Mouse (Mus musculus) heart, embryonic 16.5 days (tissue): Measurements from ENCODE around the gene Chst10. TPM values are rescaled to one million over a fixed set of nuclear protein-coding genes. Genes with fewer than 3 reads are reported as not detected.

ENCODE experiments used
- ATAC-seq: fragments of 200-750 bp; cut with Nextera tagmentation; replicated peaks from 2 replicates; pipeline ENCODE4 v1.8.0; 2017; ENCODE audit warnings: moderate number of reproducible peaks; ENCODE audit not compliant: insufficient read depth, low FRiP score; ENCODE audit errors: extremely low read depth
- H3K27ac ChIP-seq: fragments of 300-500 bp; sonication (generic); 2 replicates; pipeline ENCODE4 v1.5.1; 2014; ENCODE audit warnings: mild to moderate bottlenecking, low read length, control low read depth, moderate library complexity
- H3K27me3 ChIP-seq: fragments of 300-500 bp; sonication (generic); 2 replicates; pipeline ENCODE4 v1.6.1; 2014; ENCODE audit warnings: low read length, mixed read lengths; ENCODE audit not compliant: control insufficient read depth, insufficient read depth
- H3K36me3 ChIP-seq: fragments of 300-500 bp; sonication (generic); 2 replicates; pipeline ENCODE4 v1.6.1; 2014; ENCODE audit not compliant: control insufficient read depth, insufficient read depth
- H3K4me1 ChIP-seq: fragments of 300-500 bp; sonication (generic); 2 replicates; pipeline ENCODE4 v1.6.1; 2014; ENCODE audit warnings: low read length, mixed read lengths; ENCODE audit not compliant: control insufficient read depth, insufficient read depth
- H3K4me2 ChIP-seq: fragments of 300-500 bp; sonication (generic); 2 replicates; pipeline ENCODE4 v1.6.1; 2014; ENCODE audit warnings: low read depth, mild to moderate bottlenecking, control low read depth, low read length
- H3K4me3 ChIP-seq: fragments of 300-500 bp; sonication (generic); 2 replicates; pipeline ENCODE4 v1.5.1; 2014; ENCODE audit warnings: mild to moderate bottlenecking, control low read depth, low read length
- H3K9ac ChIP-seq: fragments of 300-500 bp; sonication (generic); 2 replicates; pipeline ENCODE4 v1.6.1; 2014; ENCODE audit warnings: low read length, control low read depth
- H3K9me3 ChIP-seq: fragments of 300-500 bp; sonication (generic); replicated peaks from 2 replicates; pipeline ENCODE4 v1.6.1; 2016; ENCODE audit warnings: low read length; ENCODE audit not compliant: control insufficient read depth
- WGBS: fragments of 180-500 bp; shearing (Covaris S2); extraction: QIAGEN DNeasy Blood & Tissue Kit; methylation state at CpG from one replicate; pipeline ENCODE4 v1.1.7; 2014; 5-methylcytosine and 5-hydroxymethylcytosine counted together
- polyA plus RNA-seq: library from polyadenylated mRNA; unstranded; fragments of >200 nt; fragmentation: Nextera tagmentation; extraction: Ambion mirVana; gene quantifications from 2 replicates; pipeline ENCODE4 v1.2.1, GENCODE M21; 2015

Chst10 gene
- polyA plus RNA-seq, 1 experiment from 2014 or later: 1.4 TPM

- Histone ChIP-seq H3K27ac (no peak overlapping the region), H3K36me3 (no peaks in the 10 kb centered on the region), H3K9ac (no peak overlapping the region), H3K27me3 (0 out of 2 replicates have a peak, but pooled peaks cover 2% of the 10 kb centered on the region), H3K4me3 (no peak overlapping the region), H3K4me1 (no peaks in the 10 kb centered on the region), H3K9me3 (no peaks in the 10 kb centered on the region), H3K4me2 (no peak overlapping the region)
- ATAC-seq: no peak
- 48% methylated on average over 5 of the region's 5 CpGs for WGBS
Measured at GRCm38 (mm10) chr1:38902571-38902970, 4.6 kb upstream of the Chst10 start.

- no peaks in the 10 kb centered on the region for H3K4me1 ChIP-seq
- no peak for ATAC-seq
- no peak overlapping the region for H3K4me2 ChIP-seq
- no peak overlapping the region for H3K27ac ChIP-seq
- 0 out of 2 replicates have a peak, but pooled peaks cover 3% of the 10 kb centered on the region for H3K27me3 ChIP-seq
- no peaks in the 10 kb centered on the region for H3K9me3 ChIP-seq
- 65% methylated on average over 5 of the region's 5 CpGs for WGBS
- no peaks in the 10 kb centered on the region for H3K36me3 ChIP-seq
- no peak overlapping the region for H3K9ac ChIP-seq
- no peak overlapping the region for H3K4me3 ChIP-seq
Measured at GRCm38 (mm10) chr1:38893081-38893480, 4.9 kb downstream of the Chst10 start.

- H3K4me3 ChIP-seq: no peak overlapping the region
- H3K36me3 ChIP-seq: no peaks in the 10 kb centered on the region
- no peak for ATAC-seq
- H3K27me3 ChIP-seq: no peaks in the 10 kb centered on the region
- H3K4me2 ChIP-seq: no peak overlapping the region
- no peaks in the 10 kb centered on the region for H3K4me1 ChIP-seq
- no peaks in the 10 kb centered on the region for H3K9me3 ChIP-seq
- H3K27ac ChIP-seq: no peak overlapping the region
- H3K9ac ChIP-seq: no peak overlapping the region
- 88% methylated on average over 5 of the region's 5 CpGs for WGBS
Measured at GRCm38 (mm10) chr1:38891444-38891843, 6.5 kb downstream of the Chst10 start.

- Histone ChIP-seq H3K4me2 (no peak overlapping the region), H3K27me3 (no peaks in the 10 kb centered on the region), H3K9ac (no peak overlapping the region), H3K9me3 (no peaks in the 10 kb centered on the region), H3K4me1 (no peaks in the 10 kb centered on the region), H3K36me3 (no peaks in the 10 kb centered on the region), H3K4me3 (no peak overlapping the region), H3K27ac (no peak overlapping the region)
- 92% methylated on average over 6 of the region's 6 CpGs for WGBS
- no peak for ATAC-seq
Measured at GRCm38 (mm10) chr1:38888803-38889202, 9.2 kb downstream of the Chst10 start.

GRCm38 (mm10) chr1:38887011-38887410, 10.9 kb downstream of the Chst10 start:
- H3K9ac ChIP-seq: no peak overlapping the region
- no peak overlapping the region for H3K4me2 ChIP-seq
- 48% methylated on average over 6 of the region's 6 CpGs for WGBS
- no peaks in the 10 kb centered on the region for H3K4me1 ChIP-seq
- H3K9me3 ChIP-seq: no peaks in the 10 kb centered on the region
- H3K36me3 ChIP-seq: no peaks in the 10 kb centered on the region
- no peak overlapping the region for H3K4me3 ChIP-seq
- H3K27me3 ChIP-seq: no peaks in the 10 kb centered on the region
- ATAC-seq: no peak
- H3K27ac ChIP-seq: no peak overlapping the region

- H3K36me3 ChIP-seq: no peaks in the 10 kb centered on the region
- 77% methylated on average over 2 of the region's 2 CpGs for WGBS
Measured at GRCm38 (mm10) chr1:38886602-38887001, 11.4 kb downstream of the Chst10 start.

GRCm38 (mm10) chr1:38885956-38886355, 12.0 kb downstream of the Chst10 start:
- Histone ChIP-seq H3K4me3 (no peak overlapping the region), H3K27ac (no peak overlapping the region), H3K9me3 (no peaks in the 10 kb centered on the region), H3K36me3 (no peaks in the 10 kb centered on the region), H3K4me2 (no peak overlapping the region), H3K9ac (no peak overlapping the region), H3K27me3 (no peaks in the 10 kb centered on the region), H3K4me1 (no peaks in the 10 kb centered on the region)
- WGBS: 67% methylated on average over 2 of the region's 2 CpGs
- no peak for ATAC-seq

More at GRCm38 (mm10) chr1:38886602-38887001, 11.4 kb downstream of the Chst10 start:
- Histone ChIP-seq H3K27ac (no peak overlapping the region), H3K4me3 (no peak overlapping the region), H3K9me3 (no peaks in the 10 kb centered on the region), H3K9ac (no peak overlapping the region), H3K27me3 (no peaks in the 10 kb centered on the region), H3K4me1 (no peaks in the 10 kb centered on the region), H3K4me2 (no peak overlapping the region)
- ATAC-seq: no peak

GRCm38 (mm10) chr1:38883766-38884165, 14.2 kb downstream of the Chst10 start:
- H3K36me3 ChIP-seq: no peaks in the 10 kb centered on the region
- H3K4me3 ChIP-seq: no peak overlapping the region
- 0 out of 2 replicates have a peak, but pooled peaks cover 2% of the 10 kb centered on the region for H3K9me3 ChIP-seq
- H3K27ac ChIP-seq: no peak overlapping the region
- H3K4me2 ChIP-seq: no peak overlapping the region
- no peaks in the 10 kb centered on the region for H3K4me1 ChIP-seq
- no peak overlapping the region for H3K9ac ChIP-seq
- no peaks in the 10 kb centered on the region for H3K27me3 ChIP-seq
- 62% methylated on average over 9 of the region's 9 CpGs for WGBS
- ATAC-seq: 0 out of 2 replicates have a peak, but pooled peaks have one; percentile 38

- 75% methylated on average over 4 of the region's 4 CpGs for WGBS
- no peak overlapping the region for H3K4me3 ChIP-seq
- ATAC-seq: no peak
- H3K4me2 ChIP-seq: no peak overlapping the region
- no peaks in the 10 kb centered on the region for H3K4me1 ChIP-seq
- H3K27ac ChIP-seq: no peak overlapping the region
- H3K9me3 ChIP-seq: 0 out of 2 replicates have a peak, but pooled peaks cover 2% of the 10 kb centered on the region
- no peak overlapping the region for H3K9ac ChIP-seq
- no peaks in the 10 kb centered on the region for H3K27me3 ChIP-seq
- H3K36me3 ChIP-seq: no peaks in the 10 kb centered on the region
Measured at GRCm38 (mm10) chr1:38882746-38883145, 15.2 kb downstream of the Chst10 start.
